Mouse (Mus musculus): ENCODE measurements around the gene Adamts7.

GRCm38 (mm10) chr9:90222275-90222674, 59.4 kb downstream of the Adamts7 start:
- no peak for TF ChIP-seq POLR2A (IDR thresholded peaks at IDR 0.05; ENCODE audit: low read depth, low read length)
- no peak for TF ChIP-seq CTCF (IDR thresholded peaks at IDR 0.05; ENCODE audit: extremely low read depth, insufficient read depth, insufficient read length, insufficient replicate concordance)

All from spleen, adult 2 months (tissue).